Mouse (Mus musculus) forebrain, embryonic 11.5 days (tissue): ENCODE measurements around the gene Prkcg. TPM values are rescaled to one million over a fixed set of nuclear protein-coding genes. Genes with fewer than 3 reads are reported as not detected.

ENCODE experiments used
- ATAC-seq: fragments of 200-750 bp; cut with Nextera tagmentation; replicated peaks from 2 replicates; pipeline ENCODE4 v1.8.0; 2017; ENCODE audit warnings: moderate TSS enrichment; ENCODE audit not compliant: low FRiP score
- DNase-seq: peaks from one replicate; pipeline ENCODE4 v3.0.0-alpha.2; 2017; ENCODE audit warnings: low spot score
- H3K27ac ChIP-seq: fragments of 300-500 bp; sonication (generic); 2 replicates; pipeline ENCODE4 v1.5.1; 2014; ENCODE audit warnings: low read depth, low read length
- H3K27me3 ChIP-seq: fragments of 300-500 bp; sonication (generic); 2 replicates; pipeline ENCODE4 v1.6.1; 2014; ENCODE audit warnings: mild to moderate bottlenecking, low read length, mixed read lengths; ENCODE audit not compliant: control insufficient read depth, insufficient read depth
- H3K36me3 ChIP-seq: fragments of 300-500 bp; sonication (generic); 2 replicates; pipeline ENCODE4 v1.6.1; 2014; ENCODE audit warnings: mild to moderate bottlenecking, low read length, moderate library complexity, mixed read lengths; ENCODE audit not compliant: control insufficient read depth, insufficient read depth
- H3K4me1 ChIP-seq: fragments of 300-500 bp; sonication (generic); replicated peaks from 2 replicates; pipeline ENCODE4 v1.6.1; 2014; ENCODE audit warnings: low read length, mixed read lengths; ENCODE audit not compliant: control insufficient read depth, insufficient read depth
- H3K4me2 ChIP-seq: fragments of 300-500 bp; sonication (generic); 2 replicates; pipeline ENCODE4 v1.6.1; 2014; ENCODE audit warnings: low read depth, mild to moderate bottlenecking, low read length, moderate library complexity, mixed read lengths; ENCODE audit not compliant: severe bottlenecking
- H3K4me3 ChIP-seq: fragments of 300-500 bp; sonication (generic); 2 replicates; pipeline ENCODE4 v1.5.1; 2014; ENCODE audit warnings: low read depth, low read length
- H3K9ac ChIP-seq: fragments of 300-500 bp; sonication (generic); 2 replicates; pipeline ENCODE4 v1.6.1; 2014; ENCODE audit warnings: low read length
- H3K9me3 ChIP-seq: fragments of 300-500 bp; sonication (generic); 2 replicates; pipeline ENCODE4 v1.6.1; 2016; ENCODE audit warnings: low read length, mixed read lengths; ENCODE audit not compliant: control insufficient read depth
- WGBS: fragments of 180-500 bp; shearing (Covaris S2); extraction: QIAGEN DNeasy Blood & Tissue Kit; methylation state at CpG from one replicate; pipeline ENCODE4 v1.1.7; 2014; 5-methylcytosine and 5-hydroxymethylcytosine counted together
- polyA plus RNA-seq: library from polyadenylated mRNA; unstranded; fragments of >200 nt; fragmentation: Nextera tagmentation; extraction: Ambion mirVana; gene quantifications from 2 replicates; pipeline ENCODE4 v1.2.1, GENCODE M21; 2014

Gene Prkcg
- polyA plus RNA-seq, 1 experiment from 2014 or later = 0.99 TPM

DNA sequence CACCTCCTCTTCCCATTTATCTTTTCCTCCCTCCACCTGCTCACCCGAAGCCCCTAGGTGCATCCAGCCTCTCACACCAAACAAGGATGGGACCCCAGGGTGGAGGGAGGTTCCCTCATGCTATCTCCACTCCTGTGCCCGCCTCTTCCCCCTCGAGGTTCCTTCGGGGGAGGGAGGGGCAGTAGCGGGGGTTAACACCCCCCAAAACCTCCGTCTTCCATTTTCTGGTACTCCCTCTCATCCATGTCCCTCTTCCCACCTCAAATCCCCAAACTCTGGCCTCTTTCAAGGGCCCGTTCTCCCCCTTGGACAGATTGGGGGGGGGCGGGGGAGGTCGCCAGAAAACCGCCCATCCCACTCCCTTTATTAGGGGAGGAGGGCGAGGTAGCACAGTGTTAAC lies 78.6 kb downstream of the Prkcg start:
- no peak overlapping the region for H3K27ac ChIP-seq
- ATAC-seq (0 out of 2 replicates have a peak, but pooled peaks have one; percentile 11), DNase-seq (no peak)
- H3K9ac ChIP-seq = no peak overlapping the region
- no peaks in the 10 kb centered on the region for H3K9me3 ChIP-seq
- 8% methylated on average over 11 of the region's 11 CpGs for WGBS
- peaks cover 5% of the 10 kb centered on the region; the same call in 1 of the 2 replicates for H3K27me3 ChIP-seq
- peaks cover 3% of the 10 kb centered on the region; the same call in 1 of the 2 replicates for H3K4me1 ChIP-seq
- H3K4me3 ChIP-seq = no peak overlapping the region
- no peaks in the 10 kb centered on the region for H3K36me3 ChIP-seq
- no peak overlapping the region for H3K4me2 ChIP-seq

DNA sequence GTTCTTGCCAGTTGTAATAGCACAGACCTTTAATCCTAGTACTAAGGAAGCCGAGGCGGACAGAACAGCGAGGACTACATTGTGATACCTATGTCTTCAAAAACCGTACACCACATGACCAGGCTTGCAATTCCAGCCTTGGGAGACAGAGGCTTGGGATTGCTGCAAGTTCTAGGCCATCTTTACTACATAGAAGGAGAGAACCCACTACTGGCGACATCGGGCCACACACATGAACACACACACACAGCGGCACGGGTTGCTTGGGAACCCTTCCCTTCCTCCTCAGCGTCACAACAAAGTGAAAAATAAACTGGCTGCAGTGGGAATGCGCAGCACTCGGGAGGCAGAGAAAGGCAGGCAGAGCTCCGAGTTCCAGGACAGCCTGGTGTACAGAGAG lies 79.3 kb downstream of the Prkcg start:
- Histone ChIP-seq H3K4me3 (no peak overlapping the region), H3K36me3 (no peaks in the 10 kb centered on the region), H3K27ac (no peak overlapping the region), H3K4me1 (peaks cover 3% of the 10 kb centered on the region; the same call in 1 of the 2 replicates), H3K9me3 (no peaks in the 10 kb centered on the region), H3K9ac (no peak overlapping the region), H3K4me2 (no peak overlapping the region), H3K27me3 (peaks cover 5% of the 10 kb centered on the region; the same call in 1 of the 2 replicates)
- 28% methylated on average over 12 of the region's 12 CpGs for WGBS
- ATAC-seq (0 out of 2 replicates have a peak, but pooled peaks have one; percentile 29), DNase-seq (peak; percentile 53)

DNA sequence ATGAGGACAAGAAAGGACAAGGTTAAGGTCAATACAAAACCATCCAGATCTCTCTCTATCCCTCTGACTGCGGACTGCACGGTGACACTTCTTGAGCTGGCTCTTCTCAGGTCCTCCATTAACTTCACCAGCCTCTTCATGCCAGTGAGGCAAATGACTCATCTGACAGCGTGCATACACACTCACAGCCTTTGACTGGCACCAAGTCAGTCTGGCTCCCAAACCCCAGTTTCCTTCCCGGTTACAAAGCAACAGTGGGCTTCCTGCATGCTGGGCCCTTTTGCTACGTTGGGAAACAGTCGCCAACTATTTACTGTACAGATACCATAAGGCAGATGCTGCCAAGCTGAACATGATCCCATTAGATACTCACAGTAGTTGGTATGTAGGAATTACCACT lies 80.2 kb downstream of the Prkcg start:
- H3K4me1 ChIP-seq = peaks cover 3% of the 10 kb centered on the region; the same call in 1 of the 2 replicates
- no peaks in the 10 kb centered on the region for H3K9me3 ChIP-seq
- WGBS = 83% methylated on average over 6 of the region's 6 CpGs
- no peak overlapping the region for H3K4me3 ChIP-seq
- no peak overlapping the region for H3K9ac ChIP-seq
- H3K27me3 ChIP-seq = peaks cover 5% of the 10 kb centered on the region; the same call in 1 of the 2 replicates
- no peaks in the 10 kb centered on the region for H3K36me3 ChIP-seq
- H3K4me2 ChIP-seq = no peak overlapping the region
- no peak overlapping the region for H3K27ac ChIP-seq
- no peak for ATAC-seq
- DNase-seq = no peak

DNA sequence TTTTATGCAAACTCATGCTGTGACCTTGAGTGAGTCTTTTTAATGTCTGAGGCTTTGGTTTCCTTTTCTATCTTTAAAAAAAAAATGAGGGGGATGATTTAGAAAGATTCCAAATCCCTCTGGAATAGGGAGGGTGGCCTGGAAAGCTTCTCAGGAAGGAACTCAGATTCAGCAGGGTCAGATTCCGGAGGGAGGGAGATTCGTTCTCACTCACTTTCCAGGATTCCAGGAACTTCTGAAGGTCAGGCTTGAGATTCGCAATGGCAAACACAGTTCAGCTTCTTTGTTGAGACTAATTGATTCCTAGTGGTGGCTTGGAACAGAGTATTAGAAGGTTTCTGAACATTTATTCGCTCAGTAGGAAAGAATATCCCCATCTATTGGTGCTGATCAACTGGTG lies 81.4 kb downstream of the Prkcg start:
- Histone ChIP-seq H3K4me2 (no peak overlapping the region), H3K4me1 (peaks cover 3% of the 10 kb centered on the region; the same call in 1 of the 2 replicates), H3K9me3 (no peaks in the 10 kb centered on the region), H3K27ac (no peak overlapping the region), H3K36me3 (no peaks in the 10 kb centered on the region), H3K4me3 (no peak overlapping the region), H3K9ac (no peak overlapping the region), H3K27me3 (peaks cover 5% of the 10 kb centered on the region; the same call in 1 of the 2 replicates)
- ATAC-seq (no peak), DNase-seq (no peak)
- 63% methylated on average over 4 of the region's 4 CpGs for WGBS

DNA sequence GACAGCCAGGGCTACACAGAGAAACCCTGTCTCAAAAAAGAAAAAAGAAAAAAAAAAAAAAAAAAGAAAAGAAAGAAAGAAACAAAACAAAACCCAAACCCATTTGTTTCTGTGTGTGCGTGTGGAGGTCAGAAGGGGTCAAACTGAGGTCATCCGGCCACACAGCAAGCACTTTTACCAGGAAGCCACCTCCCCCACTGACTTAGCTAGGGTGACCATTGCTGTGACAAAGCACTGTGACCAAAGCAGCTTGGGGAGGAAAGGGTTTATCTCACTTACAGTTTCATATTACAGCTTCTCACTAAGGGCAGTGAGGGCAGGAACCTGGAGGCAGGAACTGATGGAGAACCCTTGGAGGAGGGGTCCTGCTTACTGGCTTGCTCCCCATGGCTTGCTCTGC lies 83.4 kb downstream of the Prkcg start:
- WGBS = 60% methylated on average over 2 of the region's 2 CpGs
- H3K4me2 ChIP-seq = no peak overlapping the region
- DNase-seq (no peak), ATAC-seq (no peak)
- no peaks in the 10 kb centered on the region for H3K27me3 ChIP-seq
- no peak overlapping the region for H3K4me3 ChIP-seq
- H3K9me3 ChIP-seq = no peaks in the 10 kb centered on the region
- no peak overlapping the region for H3K27ac ChIP-seq
- H3K9ac ChIP-seq = no peak overlapping the region
- H3K4me1 ChIP-seq = peaks cover 3% of the 10 kb centered on the region; the same call in 1 of the 2 replicates
- no peaks in the 10 kb centered on the region for H3K36me3 ChIP-seq

DNA sequence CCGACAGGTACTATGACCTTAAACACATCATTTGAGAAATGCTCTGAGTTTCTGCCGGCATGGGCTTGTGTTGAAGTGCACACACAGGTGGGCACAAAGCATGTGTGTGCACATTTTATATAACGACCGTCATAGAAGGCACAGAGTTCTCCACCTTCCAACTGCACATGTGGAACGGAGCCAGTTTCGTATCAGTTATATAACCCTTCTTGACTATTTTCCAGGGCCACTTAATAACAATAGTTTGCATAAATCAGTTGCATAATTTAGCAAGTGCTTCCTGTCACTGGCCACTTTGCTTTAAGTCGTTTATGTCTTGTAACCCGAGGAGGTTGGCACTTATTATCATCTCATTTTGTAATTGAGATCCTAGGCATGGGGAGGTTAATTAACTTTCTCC lies 84.8 kb downstream of the Prkcg start:
- no peak for DNase-seq
- Histone ChIP-seq H3K9me3 (no peaks in the 10 kb centered on the region), H3K27ac (no peak overlapping the region), H3K27me3 (no peaks in the 10 kb centered on the region), H3K4me2 (no peak overlapping the region), H3K9ac (no peak overlapping the region), H3K4me1 (no peaks in the 10 kb centered on the region), H3K36me3 (no peaks in the 10 kb centered on the region), H3K4me3 (no peak overlapping the region)
- WGBS = 87% methylated on average over 8 of the region's 8 CpGs
- no peak for ATAC-seq

DNA sequence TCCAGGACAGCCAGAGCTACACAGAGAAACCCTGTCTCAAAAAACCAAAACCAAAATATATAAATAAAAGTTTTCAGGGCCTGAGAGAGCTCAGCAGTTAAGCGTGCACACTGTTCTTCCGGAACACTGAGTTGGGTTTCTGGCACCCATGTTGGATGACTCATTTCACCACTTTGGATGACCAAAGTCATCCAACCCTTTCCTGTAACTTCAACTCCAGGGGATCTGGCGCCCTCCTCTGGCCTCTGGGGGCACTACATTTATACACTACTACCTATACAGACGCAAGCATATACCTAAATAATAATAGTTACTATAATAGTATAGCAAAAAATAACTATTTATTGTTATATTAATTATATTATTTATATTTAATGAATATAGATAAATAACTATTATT lies 87.9 kb downstream of the Prkcg start:
- Histone ChIP-seq H3K27me3 (no peaks in the 10 kb centered on the region), H3K9ac (no peak overlapping the region), H3K4me2 (no peak overlapping the region), H3K36me3 (no peaks in the 10 kb centered on the region), H3K4me3 (no peak overlapping the region), H3K27ac (no peak overlapping the region), H3K9me3 (no peaks in the 10 kb centered on the region), H3K4me1 (no peaks in the 10 kb centered on the region)
- DNase-seq (peak; percentile 66), ATAC-seq (no peak)
- WGBS = 59% methylated on average over 4 of the region's 4 CpGs

Other genes starting within 250 kb of the Prkcg start
- 0.05 and 0.37 TPM in 2 replicates for gene AU018091, start 120.0 kb upstream of the Prkcg start, polyA plus RNA-seq
- gene Nlrp12, start 39.4 kb upstream of the Prkcg start, polyA plus RNA-seq = not detected in 2 replicates
- 29.1 and 36.2 TPM in 2 replicates for gene Myadm, start 99 bp upstream of the Prkcg start, polyA plus RNA-seq
- 4.9 and 5.6 TPM in 2 replicates for gene Cacng7, start 43.8 kb downstream of the Prkcg start, polyA plus RNA-seq
- gene Cacng8, start 101.5 kb downstream of the Prkcg start, polyA plus RNA-seq = 7.9 and 9.3 TPM in 2 replicates
- gene Cacng6, start 135.0 kb downstream of the Prkcg start, polyA plus RNA-seq = 0.40 and 0.44 TPM in 2 replicates
- gene Tarm1, start 213.4 kb downstream of the Prkcg start, polyA plus RNA-seq = not detected in 2 replicates